Mouse (Mus musculus) layer of hippocampus, adult 9-10 months (tissue): ENCODE data around the gene AI854703.
"Not testable (repeated sequence)": the region's sequence is repeated elsewhere in the genome, so short reads cannot be mapped to it uniquely, and the experiment has no call there.

Experiments used
- DNase-seq: peaks from one replicate; pipeline ENCODE4 v3.0.0; 2022; ENCODE audit warnings: low spot score

The AI854703 gene

DNA sequence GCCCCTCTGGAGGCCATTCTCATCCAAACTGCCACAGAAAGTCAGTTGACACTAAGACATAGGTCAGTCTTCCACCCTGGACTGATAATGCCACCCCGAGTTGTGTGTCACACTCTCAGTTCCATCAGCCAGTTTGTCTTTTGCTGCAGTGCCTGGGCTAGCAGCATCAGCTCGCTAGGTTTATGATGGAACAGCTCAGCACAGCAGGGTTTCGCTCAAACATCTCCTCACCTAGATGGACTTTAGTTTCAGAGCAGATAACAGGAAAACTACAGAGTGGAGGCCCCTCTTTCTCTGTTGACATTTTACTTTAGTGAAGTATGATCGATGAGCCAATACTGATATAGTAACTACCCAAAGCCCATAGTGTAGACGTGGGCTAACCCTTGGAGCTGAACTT lies 11.8 kb upstream of the AI854703 start:
- no peak for DNase-seq

- DNase-seq, result no peak
Observed at GRCm38 (mm10) chr6:48620031-48620430, 6.5 kb upstream of the AI854703 start.

DNA sequence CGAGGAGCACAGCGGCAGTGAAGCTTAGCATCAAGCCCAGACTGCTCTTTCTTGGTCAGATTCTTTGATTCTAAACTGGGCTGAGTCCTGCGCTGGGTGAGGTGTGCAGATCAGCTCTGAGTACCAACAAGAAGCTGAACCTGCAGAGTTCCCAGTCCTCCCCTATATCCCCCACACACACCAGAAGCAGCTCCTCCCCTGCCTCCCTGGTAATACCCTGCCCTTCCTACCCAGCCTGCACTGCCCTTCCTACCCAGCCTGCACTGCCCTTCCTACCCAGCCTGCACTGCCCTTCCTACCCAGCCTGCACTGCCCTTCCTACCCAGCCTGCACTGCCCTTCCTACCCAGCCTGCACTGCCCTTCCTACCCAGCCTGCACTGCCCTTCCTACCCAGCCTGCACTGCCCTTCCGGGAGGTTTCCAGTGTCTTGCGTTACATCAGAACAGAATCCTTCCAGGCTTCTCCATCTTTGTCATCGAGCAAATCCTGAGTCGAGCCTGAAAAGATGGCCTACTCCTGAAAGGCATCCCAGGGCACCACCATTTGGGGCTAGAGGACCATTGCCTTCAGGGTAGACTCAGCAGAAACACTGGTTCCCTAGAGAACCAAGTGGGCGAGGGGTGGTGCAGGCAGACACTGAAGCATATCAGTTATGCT lies 4.2 kb upstream of the AI854703 start:
- DNase-seq, result not testable (repeated sequence)

DNA sequence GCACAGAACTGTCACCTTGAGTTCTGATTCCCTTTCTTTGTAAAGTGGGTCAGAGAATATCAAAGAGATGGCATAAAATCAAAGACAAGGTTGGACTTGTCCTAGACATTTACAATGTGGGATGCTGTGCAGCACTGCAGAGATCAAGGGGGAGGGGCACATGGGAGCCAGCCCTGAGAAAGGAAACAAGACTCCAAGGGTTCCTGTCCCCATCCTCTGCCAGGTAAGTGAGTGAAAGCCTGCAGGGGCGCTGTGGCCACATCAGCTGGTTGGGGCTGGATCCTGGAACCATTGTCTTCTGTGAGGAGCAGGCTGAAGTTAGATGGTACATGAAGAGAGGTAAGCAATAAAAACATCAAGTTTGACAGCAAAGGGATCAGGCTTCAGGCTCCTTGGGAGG lies 3.1 kb upstream of the AI854703 start:
- DNase-seq, result no peak

- no peak for DNase-seq
Observed at GRCm38 (mm10) chr6:48626984-48627383, 420 bp downstream of the AI854703 start.

- no peak for DNase-seq
Observed at GRCm38 (mm10) chr6:48627511-48627924, 954 bp downstream of the AI854703 start.

GRCm38 (mm10) chr6:48628377-48628776 lies 1.8 kb downstream of the AI854703 start:
- DNase-seq, result no peak

DNA sequence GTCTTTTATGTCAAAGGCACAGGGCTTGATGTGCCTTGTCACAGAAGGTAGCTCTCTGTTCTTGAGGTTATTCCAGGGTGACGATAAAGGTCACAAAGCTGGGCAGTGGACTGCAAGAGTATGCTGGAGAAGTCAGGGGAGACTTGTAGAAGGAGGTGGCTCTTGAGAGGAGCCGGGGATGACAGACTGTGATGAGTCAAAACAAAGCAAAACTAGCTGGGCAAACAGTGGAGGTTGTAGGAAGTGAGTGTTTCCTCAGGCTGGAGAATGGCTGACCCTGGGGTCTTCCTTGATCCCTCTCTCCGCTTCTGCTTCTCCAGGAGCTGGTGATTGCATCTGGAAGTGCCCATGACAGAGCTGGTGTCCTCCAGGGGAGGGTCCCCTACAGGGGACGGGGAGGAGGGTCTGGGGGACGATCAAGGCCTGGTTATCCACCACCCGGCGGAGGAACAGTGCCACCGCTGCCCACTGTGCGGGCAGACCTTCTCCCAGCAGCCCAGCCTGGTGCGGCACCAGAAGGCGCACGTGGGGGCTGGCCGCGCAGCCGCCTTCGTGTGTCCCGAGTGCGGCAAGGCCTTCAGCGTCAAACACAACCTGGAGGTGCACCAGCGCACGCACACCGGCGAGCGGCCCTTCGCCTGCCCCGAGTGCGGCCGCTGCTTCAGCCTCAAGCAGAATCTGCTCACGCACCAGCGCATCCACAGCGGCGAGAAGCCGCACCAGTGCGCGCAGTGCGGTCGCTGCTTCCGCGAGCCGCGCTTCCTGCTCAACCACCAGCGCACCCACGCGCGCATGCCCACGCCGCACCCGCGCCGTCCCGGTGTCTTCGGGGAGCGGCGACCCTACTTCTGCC lies 2.5 kb downstream of the AI854703 start:
- no peak for DNase-seq

DNA sequence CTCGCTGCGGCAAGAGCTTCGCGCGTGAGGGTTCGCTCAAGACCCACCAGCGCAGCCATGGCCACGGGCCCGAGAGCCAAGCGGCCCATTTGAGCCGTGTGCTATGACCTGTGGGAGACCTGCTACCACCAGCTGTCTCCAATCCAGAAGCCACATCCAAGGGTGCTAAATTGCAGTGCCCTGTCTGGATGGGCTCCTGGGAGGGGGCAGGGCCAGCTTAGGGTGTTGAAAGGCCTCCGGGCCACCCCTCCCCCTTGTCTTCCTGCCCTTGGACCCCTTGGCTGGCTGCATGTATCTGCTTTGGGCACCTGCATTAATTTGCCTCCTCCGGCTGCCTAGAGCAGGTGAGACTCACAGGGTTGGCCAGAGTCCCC lies 3.1 kb downstream of the AI854703 start:
- no peak for DNase-seq

DNA sequence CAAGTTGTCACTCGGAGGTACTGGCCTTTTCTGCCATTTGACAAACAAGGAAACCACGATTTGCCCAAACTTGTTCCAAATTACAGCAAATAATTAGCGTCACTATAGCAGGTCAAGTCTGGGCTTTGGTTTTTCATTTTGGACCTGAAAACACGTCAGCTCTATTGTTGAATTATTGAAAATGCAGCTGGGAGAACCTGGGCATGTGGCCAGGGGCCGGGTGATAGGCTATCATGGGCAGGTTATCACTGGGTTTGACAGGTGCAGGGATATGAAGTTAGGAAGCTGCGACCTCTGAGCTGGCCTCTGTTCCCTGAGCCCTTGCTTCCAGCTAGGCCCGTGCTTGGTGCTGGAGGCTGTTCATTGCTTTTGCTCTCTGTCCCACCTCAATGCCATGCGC lies 4.3 kb downstream of the AI854703 start:
- no peak for DNase-seq

GRCm38 (mm10) chr6:48635105-48635504 lies 8.5 kb downstream of the AI854703 start:
- no peak for DNase-seq

DNA sequence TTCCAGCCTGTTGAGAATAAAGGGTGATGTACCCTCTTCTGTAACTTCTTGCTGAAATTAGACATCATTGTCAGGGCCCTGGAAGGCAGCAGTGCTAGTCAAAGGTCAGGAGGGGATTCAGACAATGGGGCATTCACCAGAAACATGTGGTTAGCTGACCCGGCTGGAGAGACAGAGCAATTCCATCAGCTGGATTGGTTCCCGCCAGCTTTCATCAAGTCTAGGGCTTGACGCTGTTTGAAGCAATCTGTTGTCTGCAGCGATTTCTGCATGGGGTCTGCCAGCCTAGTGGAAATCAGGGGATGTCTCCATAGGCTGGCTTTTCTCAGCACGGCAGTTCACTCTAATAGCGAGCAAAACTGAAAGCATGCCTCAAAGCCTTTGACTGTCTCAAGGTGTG lies 10.0 kb downstream of the AI854703 start:
- no peak for DNase-seq

GRCm38 (mm10) chr6:48637811-48638500 lies 11.4 kb downstream of the AI854703 start:
- no peak for DNase-seq

DNA sequence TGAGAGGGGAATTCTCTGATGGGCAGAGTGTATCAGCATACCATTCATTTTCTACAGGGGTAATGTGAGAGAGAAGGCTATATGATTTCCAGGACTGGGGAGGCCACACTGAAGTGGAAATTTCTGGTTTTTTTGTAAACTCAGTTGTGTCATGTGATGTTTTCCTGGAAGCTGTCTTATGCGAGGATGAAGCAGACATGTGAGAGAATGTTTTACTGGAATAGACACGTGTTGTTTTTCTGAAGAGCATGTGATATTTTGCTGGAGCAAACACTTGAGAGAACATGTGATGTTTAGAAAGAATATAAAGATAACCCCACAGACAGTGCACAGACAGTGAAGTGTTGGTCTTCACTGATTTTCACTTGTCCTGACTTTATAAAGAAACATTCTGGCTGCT lies 12.0 kb downstream of the AI854703 start:
- no peak for DNase-seq

GRCm38 (mm10) chr6:48641391-48641790 lies 14.8 kb downstream of the AI854703 start:
- DNase-seq, result no peak

GRCm38 (mm10) chr6:48642764-48643292 lies 16.3 kb downstream of the AI854703 start:
- DNase-seq, result no peak

DNA sequence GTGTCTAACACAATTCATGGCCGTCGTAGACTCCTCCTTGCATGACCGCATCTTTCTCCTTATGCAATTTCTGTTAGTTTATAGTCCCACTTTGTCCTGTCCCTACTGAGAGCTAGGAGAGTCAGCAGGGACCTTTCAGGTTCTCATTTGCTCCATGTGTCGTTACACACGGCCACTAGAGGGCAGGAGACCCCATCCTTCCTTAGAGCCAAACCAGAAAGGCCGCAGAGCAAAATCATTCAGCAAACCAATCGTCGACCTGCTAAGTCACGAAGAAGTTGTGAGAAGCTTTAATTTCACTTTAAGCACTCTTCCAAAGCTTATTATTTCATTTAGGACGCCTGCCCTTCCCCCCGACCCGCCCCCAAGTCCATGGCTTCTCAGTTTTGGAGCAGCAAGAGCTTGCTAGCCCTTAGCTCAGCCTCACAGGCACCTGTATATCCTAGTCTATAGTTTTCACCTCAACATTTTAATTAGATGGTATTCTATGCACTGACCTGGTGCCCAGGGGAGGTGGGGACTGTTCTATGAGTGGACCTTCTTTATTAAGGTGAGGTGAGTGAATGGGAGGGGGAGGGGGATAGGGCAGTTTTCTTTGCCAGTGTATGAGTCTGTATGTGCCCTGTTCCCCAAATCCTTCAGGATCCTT lies 19.2 kb downstream of the AI854703 start:
- peak; percentile 42 for DNase-seq

- DNase-seq, result no peak
Observed at GRCm38 (mm10) chr6:48646309-48646690, 19.7 kb downstream of the AI854703 start.

DNA sequence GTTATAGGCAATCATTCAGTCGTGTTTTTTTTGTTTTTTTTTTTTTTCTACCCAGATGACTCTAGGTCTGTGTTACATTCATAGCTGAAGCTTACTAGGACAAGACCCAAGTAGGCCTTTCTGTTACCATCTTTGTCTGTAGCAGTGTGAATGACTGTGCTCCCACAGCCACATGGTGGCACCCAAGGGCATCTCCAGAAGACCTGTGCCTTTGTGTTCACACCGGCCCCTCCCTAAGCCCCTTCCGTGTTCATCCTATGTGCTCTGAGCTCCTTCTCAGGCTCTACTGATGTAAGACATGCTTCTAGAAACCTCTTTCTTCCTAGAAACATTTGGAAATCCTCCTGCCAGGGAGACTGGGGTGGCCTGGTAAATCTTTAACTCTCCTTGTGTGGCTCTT lies 20.4 kb downstream of the AI854703 start, which contains the start of gene Gimap8:
TSS of gene Gimap8 (plus strand) at position 240 of the 400 bp plus-strand sequence.
- no peak for DNase-seq

GRCm38 (mm10) chr6:48647611-48648010 lies 21.0 kb downstream of the AI854703 start:
- DNase-seq, result no peak

DNA sequence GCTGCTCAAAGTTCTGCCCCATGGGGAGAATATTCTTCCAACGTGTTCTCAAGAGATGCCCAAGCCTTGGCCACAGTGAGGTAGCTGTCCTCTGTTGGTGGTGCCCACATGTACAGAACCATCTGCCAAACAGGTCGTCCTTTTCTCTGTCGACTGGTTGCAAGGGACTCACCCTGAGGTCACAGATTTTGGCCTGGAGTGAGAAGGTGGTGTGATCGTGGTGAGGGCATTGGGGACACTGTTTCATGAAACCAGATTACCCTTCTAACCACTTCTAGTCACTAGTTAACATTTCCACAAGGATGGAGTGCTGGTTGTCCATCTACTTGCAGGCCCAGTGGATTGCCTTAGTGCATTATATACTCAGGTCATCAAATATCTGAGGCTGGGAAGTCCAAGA lies 22.2 kb downstream of the AI854703 start:
- no peak for DNase-seq

DNA sequence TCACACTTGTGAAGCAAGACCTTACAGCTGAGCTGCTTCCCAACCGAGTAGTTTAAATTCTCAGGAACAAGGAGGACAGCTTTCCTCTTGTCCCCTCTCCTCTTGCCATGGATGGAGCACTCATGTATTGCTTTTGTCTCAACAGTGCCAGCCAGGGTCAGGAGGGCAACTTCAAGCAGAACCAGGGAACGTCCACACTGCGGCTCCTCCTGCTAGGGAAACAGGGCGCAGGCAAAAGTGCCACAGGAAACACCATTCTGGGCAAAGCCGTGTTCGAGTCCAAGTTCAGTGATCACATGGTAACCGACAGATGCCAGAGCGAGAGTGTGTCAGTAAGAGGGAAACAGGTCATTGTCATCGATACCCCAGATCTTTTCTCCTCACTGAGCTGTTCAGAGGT lies 23.5 kb downstream of the AI854703 start:
- DNase-seq, result no peak
